Mouse (Mus musculus) olfactory bulb, adult 2 months (tissue): ENCODE measurements at regions not wholly inside any gene's neighbourhood (a gene's known extent, or its start where the extent isn't known, plus 50 kb on each side); places are given as distances from the start of the nearest gene placed in this dataset.
"Not testable (repeated sequence)": the region's sequence is repeated elsewhere in the genome, so short reads cannot be mapped to it uniquely, and the experiment has no call there.

ENCODE experiments used
- H3K27ac ChIP-seq: fragments of 200-500 bp; 2 replicates; pipeline ENCODE4 v1.5.1; 2012; ENCODE audit warnings: low read depth, low read length; ENCODE audit not compliant: insufficient read depth
- H3K4me1 ChIP-seq: fragments of 200-500 bp; 2 replicates; pipeline ENCODE4 v1.6.1; 2012; ENCODE audit warnings: low read length; ENCODE audit not compliant: control insufficient read depth, insufficient read depth
- H3K4me3 ChIP-seq: fragments of 200-500 bp; 2 replicates; pipeline ENCODE4 v1.5.1; 2012; ENCODE audit warnings: mild to moderate bottlenecking, low read depth, low read length, moderate library complexity; ENCODE audit not compliant: insufficient read depth
- CTCF ChIP-seq: fragments of 200-500 bp; IDR thresholded peaks from 2 replicates; pipeline ENCODE4 v1.5.1; 2012; ENCODE audit warnings: low read depth, mild to moderate bottlenecking, low read length, moderate library complexity; ENCODE audit not compliant: insufficient read depth
- POLR2A ChIP-seq: fragments of 200-500 bp; IDR thresholded peaks from 2 replicates; pipeline ENCODE4 v1.6.1; 2012; ENCODE audit warnings: mild to moderate bottlenecking, low read depth, low read length, moderate library complexity; ENCODE audit not compliant: insufficient read depth
- WGBS: fragments of 180-500 bp; shearing (Covaris S2); methylation state at CpG from one replicate; pipeline ENCODE4 v1.1.7; 2018; 5-methylcytosine and 5-hydroxymethylcytosine counted together

- peak; percentile 88 for TF ChIP-seq CTCF
- no peak for TF ChIP-seq POLR2A
- WGBS: 36% methylated on average over 16 of the region's 16 CpGs
- H3K4me3 ChIP-seq: no peak overlapping the region
Observed at GRCm38 (mm10) chr4:8084954-8085639, 153.7 kb downstream of the Car8 start.

GRCm38 (mm10) chr4:8079349-8079748, 159.5 kb downstream of the Car8 start:
- TF ChIP-seq POLR2A: no peak
- TF ChIP-seq CTCF: no peak
- Histone ChIP-seq H3K4me3 (no peak overlapping the region), H3K27ac (0 out of 2 replicates have a peak overlapping the region, but pooled peaks have one; percentile 45), H3K4me1 (no peaks in the 10 kb centered on the region)
- 14% methylated on average over 4 of the region's 4 CpGs for WGBS

More at GRCm38 (mm10) chr4:8084954-8085639, 153.7 kb downstream of the Car8 start:
- 0 out of 2 replicates have a peak, but pooled peaks cover 3% of the 10 kb centered on the region for H3K4me1 ChIP-seq
- H3K27ac ChIP-seq: no peak overlapping the region

GRCm38 (mm10) chr4:8072989-8073573, 165.8 kb downstream of the Car8 start:
- no peak overlapping the region for H3K27ac ChIP-seq
- H3K4me1 ChIP-seq: no peaks in the 10 kb centered on the region
- no peak overlapping the region for H3K4me3 ChIP-seq
- WGBS: 87% methylated on average over 6 of the region's 6 CpGs
- TF ChIP-seq POLR2A (no peak), CTCF (no peak)

GRCm38 (mm10) chr4:8070693-8071092, 168.1 kb downstream of the Car8 start:
- H3K4me3 ChIP-seq, H3K27ac ChIP-seq, H3K4me1 ChIP-seq: not testable (repeated sequence)

- no peak overlapping the region for H3K4me3 ChIP-seq
- H3K27ac ChIP-seq: no peak overlapping the region
- 44% methylated on average over 2 of the region's 2 CpGs for WGBS
- no peaks in the 10 kb centered on the region for H3K4me1 ChIP-seq
- TF ChIP-seq POLR2A (no peak), CTCF (no peak)
Observed at GRCm38 (mm10) chr4:8068086-8068485, 170.8 kb downstream of the Car8 start.

- no peak overlapping the region for H3K27ac ChIP-seq
- no peaks in the 10 kb centered on the region for H3K4me1 ChIP-seq
- H3K4me3 ChIP-seq: no peak overlapping the region
- WGBS: 25% methylated on average over 4 of the region's 4 CpGs
- TF ChIP-seq POLR2A: no peak
- no peak for TF ChIP-seq CTCF
Observed at GRCm38 (mm10) chr4:8041776-8042175, 197.1 kb downstream of the Car8 start.

DNA sequence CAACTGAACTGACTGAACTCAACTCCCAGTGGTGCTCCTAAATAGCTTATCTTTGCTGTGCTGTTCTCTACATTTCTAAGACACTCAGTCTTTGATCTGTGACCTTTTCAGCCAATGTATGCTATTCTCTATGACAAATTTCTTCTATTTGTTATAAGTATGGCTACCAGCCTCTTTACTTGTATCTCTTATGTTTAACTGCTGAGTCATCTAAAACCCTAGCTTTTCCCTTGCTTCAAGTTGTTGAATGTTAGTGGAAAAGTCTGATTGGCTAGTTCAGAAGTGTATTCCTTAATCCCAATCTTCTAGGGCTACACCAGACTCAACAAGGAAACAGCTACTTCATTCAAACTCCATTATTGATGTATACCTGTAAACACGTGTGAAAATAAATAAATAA, 201.0 kb downstream of the Car8 start:
- Histone ChIP-seq H3K27ac (no peak overlapping the region), H3K4me1 (no peaks in the 10 kb centered on the region), H3K4me3 (no peak overlapping the region)
- no peak for TF ChIP-seq CTCF
- no peak for TF ChIP-seq POLR2A
- WGBS: 90% methylated on average over 1 of the region's 1 CpGs

GRCm38 (mm10) chr4:8033402-8033801, 205.4 kb downstream of the Car8 start:
- 75% methylated on average over 1 of the region's 1 CpGs for WGBS
- not testable (repeated sequence) for H3K4me3 ChIP-seq, H3K27ac ChIP-seq, H3K4me1 ChIP-seq

- 20% methylated on average over 1 of the region's 1 CpGs for WGBS
- no peak overlapping the region for H3K27ac ChIP-seq
- no peak overlapping the region for H3K4me3 ChIP-seq
- no peaks in the 10 kb centered on the region for H3K4me1 ChIP-seq
- no peak for TF ChIP-seq POLR2A
- TF ChIP-seq CTCF: no peak
Observed at GRCm38 (mm10) chr4:8005155-8005554, 233.7 kb downstream of the Car8 start.

DNA sequence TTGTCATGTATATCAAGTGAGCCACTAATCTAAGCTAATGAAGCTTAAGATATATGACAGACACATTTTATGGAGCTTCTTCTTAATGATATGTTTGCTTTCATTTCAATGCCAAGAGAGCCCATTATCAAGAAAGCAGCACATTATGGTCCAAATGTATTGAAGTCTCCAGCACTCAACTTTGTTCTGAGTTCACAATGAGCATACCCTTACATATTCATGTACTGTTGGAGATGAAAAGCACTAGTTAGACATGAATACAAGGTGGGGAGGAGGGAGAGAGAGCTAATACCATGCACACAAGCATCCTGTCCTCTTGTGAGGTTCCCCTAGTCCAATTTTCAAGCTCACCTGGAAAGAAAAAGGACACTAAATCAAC, 241.3 kb downstream of the Car8 start:
- H3K4me1 ChIP-seq: no peaks in the 10 kb centered on the region
- TF ChIP-seq CTCF (no peak), POLR2A (no peak)
- H3K4me3 ChIP-seq: no peak overlapping the region
- H3K27ac ChIP-seq: no peak overlapping the region
